Mouse (Mus musculus) erythroblast, embryonic 14.5 days (primary cell): ENCODE results near the gene Cmtm4.
"Not testable (repeated sequence)": the region's sequence is repeated elsewhere in the genome, so short reads cannot be mapped to it uniquely, and the experiment has no call there.

Experiments
- GATA1 ChIP-seq: IDR thresholded peaks from 2 replicates; pipeline ENCODE4 v1.6.1; 2012; ENCODE audit warnings: low read length, inconsistent platforms, mixed read lengths
- TAL1 ChIP-seq: IDR thresholded peaks from 3 replicates; pipeline ENCODE4 v1.6.1; 2012; ENCODE audit warnings: low read length, inconsistent platforms, mixed read lengths

DNA sequence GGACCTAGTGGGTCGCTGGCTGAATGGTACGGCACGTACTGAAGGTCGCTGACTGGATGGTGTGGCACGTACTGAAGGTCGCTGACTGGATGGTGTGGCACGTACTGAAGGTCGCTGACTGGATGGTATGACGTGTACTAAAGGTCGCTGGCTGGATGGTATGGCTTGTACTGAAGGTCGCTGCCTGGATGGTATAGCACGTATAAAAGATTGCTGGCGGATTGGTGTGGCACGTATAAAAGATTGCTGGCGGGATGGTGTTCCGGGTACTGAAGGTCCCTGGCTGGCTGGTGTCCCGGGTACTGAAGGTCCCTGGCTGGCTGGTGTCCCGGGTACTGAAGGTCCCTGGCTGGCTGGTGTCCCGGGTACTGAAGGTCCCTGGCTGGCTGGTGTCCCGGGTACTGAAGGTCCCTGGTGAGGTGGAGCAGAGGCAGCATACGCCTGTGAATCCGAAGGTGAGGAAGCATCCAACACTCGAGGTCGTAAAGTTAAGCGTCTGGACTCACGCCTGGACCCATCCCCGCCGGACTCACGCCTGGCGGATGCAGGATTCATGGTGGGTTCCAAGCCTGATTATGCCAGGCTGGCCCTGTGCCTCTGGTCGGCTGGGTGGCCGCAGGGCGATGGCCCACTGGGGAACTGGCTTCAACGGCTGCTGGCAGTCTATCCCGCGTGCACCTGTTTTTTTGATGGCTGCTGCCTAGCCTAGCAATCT lies 86.0 kb downstream of the Cmtm4 start, which contains the start of the genes Gm45711 and Cmtm1:
- TF ChIP-seq GATA1, TAL1: not testable (repeated sequence)
